Mouse (Mus musculus) right cerebral cortex, adult 2 months (tissue): ENCODE measurements around the gene Adcy6.

Experiments used
- DNase-seq, 2 experiments: peaks; one replicate each; pipeline ENCODE4 v3.0.0; 2021 to 2022; ENCODE audit warnings: low spot score in 2 of 2

Gene Adcy6

DNA sequence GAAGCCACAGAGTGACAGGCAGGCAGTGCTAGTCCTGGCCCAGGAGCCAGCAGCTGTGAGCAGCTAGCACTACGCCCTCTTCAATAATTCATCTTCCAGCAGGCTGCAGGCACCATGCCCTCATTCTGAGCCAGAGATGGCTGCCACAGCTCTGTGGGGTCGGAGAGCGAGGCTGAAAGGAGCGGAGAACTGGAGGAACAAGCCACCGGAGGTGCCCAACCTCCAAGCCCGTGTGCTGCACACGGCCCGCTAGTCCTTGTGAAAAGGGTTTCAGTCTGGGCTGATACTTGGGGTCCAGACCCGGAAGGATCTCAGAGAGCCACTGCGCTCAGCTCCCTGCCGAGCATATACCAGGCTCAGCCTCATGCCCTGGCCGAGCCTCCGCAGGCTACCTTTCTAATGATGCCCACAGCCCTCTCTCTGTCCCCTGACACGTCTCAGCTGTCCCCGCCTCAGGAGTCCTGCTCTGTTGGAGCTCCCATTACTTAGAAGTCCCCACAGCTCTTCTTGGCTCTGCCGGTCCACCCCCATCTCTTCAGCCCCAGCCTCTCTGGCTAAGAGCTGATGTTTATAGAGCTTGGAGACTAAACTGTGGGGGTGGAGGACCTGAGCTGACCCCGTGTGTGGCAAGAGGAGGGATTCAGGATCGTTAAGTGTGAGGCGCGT, 18.8 kb upstream of the Adcy6 start:
- DNase-seq, result no peak

GRCm38 (mm10) chr15:98626487-98627212, 16.8 kb upstream of the Adcy6 start:
- DNase-seq, result no peak

DNA sequence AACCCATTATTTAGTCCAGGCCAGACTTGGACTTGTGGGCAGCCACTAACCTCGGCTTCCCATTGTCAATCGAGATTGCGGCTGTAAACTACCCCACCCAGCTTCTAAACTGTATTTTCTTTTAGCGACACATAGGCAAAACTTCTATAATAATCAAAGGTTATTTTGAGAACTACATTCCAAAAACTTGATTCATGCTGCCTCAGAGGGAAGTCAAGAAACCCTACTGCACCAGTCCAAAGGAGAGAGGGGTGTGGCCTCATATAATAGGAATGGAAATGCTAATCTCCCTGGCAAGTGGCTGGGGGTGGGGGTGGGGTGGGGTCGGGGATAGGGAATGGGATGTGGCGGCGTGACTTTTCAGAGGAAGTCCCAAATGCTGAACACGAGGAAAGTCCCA, 16.2 kb upstream of the Adcy6 start:
- DNase-seq, result no peak

DNA sequence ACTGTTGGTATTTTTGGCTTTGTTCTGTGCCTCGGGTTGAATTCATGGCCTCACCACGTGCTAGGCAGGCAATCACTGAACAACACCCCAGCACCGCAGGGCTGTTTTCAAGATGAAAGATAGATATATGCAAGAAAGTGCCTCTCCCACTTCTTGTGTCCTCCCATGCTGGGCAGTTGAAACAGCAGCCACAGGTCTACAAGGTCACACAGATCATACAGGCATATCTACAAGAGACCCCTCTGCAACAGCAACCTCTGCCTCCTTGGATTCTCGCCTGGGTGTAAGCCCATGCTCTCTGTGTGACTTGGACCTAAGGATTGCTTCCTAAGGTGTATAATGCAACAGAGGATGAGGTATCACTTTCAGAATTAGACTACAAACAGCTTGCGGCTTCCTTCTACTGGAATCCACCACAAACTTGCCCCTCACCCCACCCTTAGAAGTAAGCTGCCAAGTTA, 13.5 kb upstream of the Adcy6 start:
- DNase-seq, result no peak

- no peak for DNase-seq
These were observed 12.8 kb upstream of the Adcy6 start for GRCm38 (mm10) chr15:98622721-98623120.

DNA sequence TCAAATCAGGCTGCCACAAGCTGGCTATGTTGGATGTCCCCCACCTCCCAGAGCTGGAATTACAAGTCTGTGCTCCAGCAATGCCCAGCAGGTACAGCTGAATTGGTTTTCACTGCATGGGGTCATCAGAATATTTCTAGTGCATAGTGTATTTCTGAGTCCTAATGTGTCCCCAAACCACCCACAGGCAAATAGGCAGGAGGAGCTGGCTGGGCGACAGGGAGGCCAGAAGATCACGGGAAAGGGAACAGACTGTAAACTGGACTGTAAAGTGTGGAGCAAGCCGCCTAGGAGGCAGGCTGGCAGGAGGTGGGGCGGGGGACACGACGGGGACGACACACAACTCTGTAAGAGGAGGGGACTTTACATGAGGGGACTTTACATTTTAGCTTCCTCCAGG, 12.3 kb upstream of the Adcy6 start:
- DNase-seq, result no peak

DNA sequence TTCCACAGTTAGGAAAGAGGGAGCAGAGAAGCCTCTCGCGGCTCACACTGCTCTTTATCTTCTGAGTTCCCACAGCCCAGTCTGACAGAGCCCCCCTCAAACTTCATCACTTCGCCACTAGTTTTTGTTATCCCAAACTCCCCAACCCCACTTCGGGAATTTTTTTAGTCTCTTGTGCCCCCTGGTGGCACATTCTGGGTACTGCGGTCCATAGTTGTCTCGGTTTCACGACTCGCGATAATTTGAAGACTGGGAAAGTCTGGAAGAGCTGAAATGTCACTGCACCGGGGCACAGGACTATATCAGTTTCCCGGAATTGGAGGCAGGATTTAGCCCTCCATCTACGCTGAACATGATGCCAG, 7.3 kb upstream of the Adcy6 start:
- DNase-seq, result peak; percentile 80 to 86

DNA sequence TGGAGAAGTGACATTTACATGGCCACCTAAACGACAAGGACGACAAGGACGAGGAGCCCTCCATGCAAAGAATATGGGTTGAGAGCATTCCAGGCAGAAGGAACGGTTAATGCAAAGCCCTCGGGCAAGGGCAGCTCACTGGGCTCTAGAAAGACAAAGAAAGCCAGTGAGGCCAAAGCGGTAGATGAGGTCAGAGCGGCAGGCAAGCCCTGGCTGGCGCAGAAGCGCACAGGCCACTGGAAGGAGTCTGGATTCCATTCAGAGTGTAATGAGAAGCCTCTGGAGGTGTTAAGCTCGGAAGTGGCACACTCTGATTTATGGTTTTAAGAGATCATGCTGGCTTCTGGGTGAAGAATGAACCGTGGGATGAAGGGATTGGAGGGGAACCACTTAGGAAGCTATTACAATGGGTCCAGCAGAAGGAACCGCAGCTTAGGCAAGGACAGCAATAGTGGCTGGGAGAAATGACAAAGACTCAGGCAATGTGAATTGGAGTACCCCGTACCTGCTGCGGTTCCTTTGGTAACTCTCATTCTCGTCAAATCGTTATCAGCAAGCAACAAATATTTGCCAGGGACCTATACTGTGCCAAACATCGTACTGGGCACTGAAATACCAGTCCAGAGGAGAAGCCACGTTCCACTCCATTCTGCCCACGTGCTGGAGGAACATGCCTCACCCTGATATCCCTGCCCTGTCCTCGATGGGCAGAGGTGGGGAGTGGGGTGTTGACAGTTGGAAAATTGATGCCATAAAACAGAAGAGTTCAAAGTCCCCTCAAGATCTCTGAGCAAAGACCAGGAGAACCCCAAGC, 6.7 kb upstream of the Adcy6 start:
- no peak for DNase-seq

DNA sequence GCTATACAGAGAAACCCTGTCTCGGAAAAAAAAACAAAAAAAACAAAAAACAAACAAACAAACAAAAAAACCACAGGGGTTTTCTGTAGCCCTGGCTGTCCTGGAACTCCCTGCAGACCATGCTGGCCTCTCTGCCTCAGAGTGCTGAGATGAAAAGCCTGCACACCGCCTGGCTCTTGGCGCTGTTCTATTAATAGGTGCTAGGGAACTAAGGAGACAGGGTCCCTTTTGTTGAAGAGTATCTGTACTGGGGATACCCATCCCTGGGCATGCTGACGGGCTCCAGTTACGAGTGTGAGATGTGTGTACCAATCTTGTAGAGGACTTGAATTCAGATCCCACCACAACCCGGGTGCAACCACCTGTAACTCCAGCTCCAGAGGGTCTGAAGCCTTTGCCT, 5.9 kb upstream of the Adcy6 start:
- DNase-seq, result no peak

- no peak for DNase-seq
These were observed 5.1 kb upstream of the Adcy6 start for GRCm38 (mm10) chr15:98614971-98615370.

- DNase-seq, result no peak
These were observed 4.7 kb upstream of the Adcy6 start for GRCm38 (mm10) chr15:98614551-98614950.

DNA sequence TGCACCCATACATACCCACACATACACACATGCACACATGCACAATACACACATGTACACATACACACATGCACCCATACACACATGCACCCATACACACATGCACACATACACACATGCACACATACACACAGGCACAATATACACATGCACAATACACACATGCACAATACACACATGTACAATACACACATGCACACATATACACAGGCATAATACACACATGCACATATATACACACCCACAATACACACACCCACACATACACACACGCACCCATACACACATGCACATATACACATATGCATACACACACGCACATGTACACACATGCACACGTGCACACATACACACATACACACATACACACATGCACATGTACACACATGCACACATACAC, 2.4 kb upstream of the Adcy6 start:
- no peak for DNase-seq

GRCm38 (mm10) chr15:98610131-98610633, 306 bp upstream of the Adcy6 start:
- no peak for DNase-seq

DNA sequence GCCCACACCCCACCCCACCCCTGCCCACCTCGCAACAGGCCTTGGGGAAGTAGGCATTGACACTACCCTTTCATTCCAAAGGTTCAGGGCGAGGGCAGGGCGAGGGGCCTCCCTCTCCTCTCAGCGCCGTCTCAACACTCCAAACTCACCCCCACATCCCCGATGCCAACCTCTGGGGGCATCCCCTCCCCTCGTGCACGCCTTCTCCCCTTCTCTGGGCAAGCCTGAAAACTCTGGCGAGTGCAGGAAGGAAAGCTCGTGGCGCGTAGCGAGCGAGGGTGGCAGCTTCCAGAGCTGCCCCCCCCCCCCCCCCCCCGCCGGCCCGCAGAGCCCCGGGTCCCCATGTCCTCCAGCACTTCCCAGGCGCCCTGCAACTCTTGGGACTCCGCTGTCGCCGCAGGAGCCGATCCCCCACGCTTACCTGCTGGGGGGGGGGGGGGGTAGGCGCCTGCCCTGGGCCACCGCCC, 1.1 kb downstream of the Adcy6 start:
- DNase-seq, result no peak

- no peak for DNase-seq
These were observed 1.7 kb downstream of the Adcy6 start for GRCm38 (mm10) chr15:98608058-98608783.

DNA sequence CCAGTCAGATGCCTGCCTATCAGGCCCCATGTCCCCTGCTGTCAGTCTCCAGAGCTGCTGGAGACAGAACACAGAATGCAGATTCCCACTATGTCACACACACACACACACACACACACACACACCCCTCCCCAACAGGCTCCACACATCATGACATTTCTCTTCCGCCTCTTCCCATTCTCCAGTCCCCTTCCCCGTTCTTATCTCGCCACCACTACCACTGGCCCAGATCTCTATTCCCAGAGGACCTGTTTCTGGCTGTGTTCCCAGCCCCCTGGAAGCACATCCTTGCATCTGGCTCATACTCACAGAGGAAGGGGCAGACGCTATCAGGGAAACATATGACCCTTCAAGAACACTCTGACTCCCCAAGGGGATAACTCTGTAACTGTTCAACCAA, 2.3 kb downstream of the Adcy6 start:
- no peak for DNase-seq

GRCm38 (mm10) chr15:98606739-98607138, 3.1 kb downstream of the Adcy6 start:
- DNase-seq, result no peak

DNA sequence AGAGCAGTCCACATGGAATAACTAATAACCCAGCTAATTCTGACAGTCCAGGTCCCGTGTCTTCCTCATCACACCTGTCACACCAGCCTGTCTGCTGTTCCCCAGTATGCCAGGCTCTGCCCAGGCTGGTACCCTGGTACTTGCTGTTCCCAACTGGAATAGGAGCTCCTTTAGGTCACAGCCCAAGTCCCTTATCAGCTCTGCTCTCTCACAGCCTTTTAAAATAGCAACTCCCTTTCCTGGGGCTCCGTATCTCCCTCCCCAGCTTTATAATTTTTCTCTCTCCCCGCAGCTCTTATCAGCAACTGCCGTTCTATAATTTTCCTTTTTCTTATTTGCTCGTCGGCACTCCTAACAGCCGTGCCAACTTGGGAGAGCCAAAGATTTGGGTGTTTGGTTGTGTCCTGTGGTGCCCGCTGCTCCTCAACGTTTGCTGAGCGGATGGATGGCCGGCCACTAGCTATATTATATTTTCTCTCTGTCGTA, 3.8 kb downstream of the Adcy6 start:
- DNase-seq, result no peak

- no peak for DNase-seq
These were observed 5.8 kb downstream of the Adcy6 start for GRCm38 (mm10) chr15:98604041-98604575.

DNA sequence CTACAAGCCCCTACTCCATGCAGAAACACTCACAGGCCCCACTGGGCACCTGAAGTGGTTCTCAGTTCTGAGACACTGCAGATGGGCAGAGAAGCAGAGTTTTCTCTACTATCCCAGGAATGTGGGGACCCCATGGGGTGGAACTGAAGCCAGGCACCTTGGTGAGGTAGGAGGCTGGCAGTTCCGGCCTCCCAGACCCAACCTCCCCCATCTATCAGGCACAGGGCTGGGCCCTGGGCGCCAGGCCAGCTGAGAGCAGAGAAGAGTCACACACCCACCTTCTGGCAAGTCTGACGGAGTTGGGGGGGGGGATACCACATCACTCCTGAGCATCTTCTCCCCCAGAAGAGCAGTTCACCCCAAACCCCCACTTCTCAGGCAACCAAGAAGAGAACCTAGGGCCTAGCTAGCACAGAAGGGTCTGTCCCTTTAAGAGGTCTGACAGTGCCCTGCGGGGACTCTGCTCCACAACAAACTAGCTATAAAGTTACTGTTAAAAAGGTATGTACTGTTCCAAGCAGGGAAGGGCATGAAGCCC, 6.9 kb downstream of the Adcy6 start:
- DNase-seq, result no peak
